Mouse (Mus musculus) urinary bladder, postnatal 4 days (tissue): Measurements from ENCODE around the gene Dusp27.
"Not testable (repeated sequence)": the region's sequence is repeated elsewhere in the genome, so short reads cannot be mapped to it uniquely, and the experiment has no call there.

Source experiments
- DNase-seq, 2 experiments: peaks; one replicate each; pipeline ENCODE4 v3.0.0; 2021 to 2022; ENCODE audit warnings: low spot score in 2 of 2

Dusp27 gene

GRCm38 (mm10) chr1:166142369-166142768, 14.6 kb upstream of the Dusp27 start:
- DNase-seq: no peak

DNA sequence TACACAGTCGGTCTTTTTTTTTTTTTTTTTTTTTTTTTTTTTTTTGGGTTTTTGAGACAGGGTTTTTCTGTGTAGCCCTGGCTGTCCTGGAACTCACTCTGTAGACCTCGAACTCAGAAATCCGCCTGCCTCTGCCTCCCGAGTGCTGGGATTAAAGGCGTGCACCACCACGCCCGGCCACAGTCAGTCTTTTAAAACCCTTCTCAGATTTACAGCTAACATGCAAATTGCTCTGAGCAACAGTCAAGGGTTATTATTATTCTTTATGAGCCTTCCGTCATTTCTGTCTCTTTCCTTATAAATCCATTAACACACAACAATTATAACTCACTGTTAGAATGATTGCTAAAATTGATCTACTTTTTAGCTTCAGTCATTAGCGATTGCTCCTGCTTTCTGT, 14.1 kb upstream of the Dusp27 start:
- not testable (repeated sequence) for DNase-seq

- no peak for DNase-seq
These were observed 12.0 kb upstream of the Dusp27 start for GRCm38 (mm10) chr1:166139620-166140184.

GRCm38 (mm10) chr1:166139113-166139512, 11.4 kb upstream of the Dusp27 start:
- no peak for DNase-seq

DNA sequence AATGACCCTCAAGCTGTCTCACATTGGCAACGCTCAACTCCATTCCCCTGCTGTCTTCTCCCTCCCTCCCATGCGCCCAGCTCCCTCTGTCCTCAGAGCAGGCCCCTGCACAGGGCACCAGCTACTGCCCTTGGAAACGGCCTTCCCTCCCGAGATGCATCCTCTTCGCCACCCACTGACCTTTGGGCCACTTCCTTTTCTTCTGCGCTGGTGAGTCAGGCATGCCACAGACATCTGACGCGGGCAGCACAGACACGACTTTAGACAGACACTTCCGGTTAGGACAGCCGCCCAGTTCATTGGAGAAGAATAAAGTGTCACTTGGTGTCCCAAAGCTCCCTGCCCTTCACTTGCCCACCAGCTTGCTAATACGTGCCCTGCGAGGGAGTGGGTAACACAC, 10.4 kb upstream of the Dusp27 start:
- DNase-seq: no peak

GRCm38 (mm10) chr1:166137244-166137938, 9.7 kb upstream of the Dusp27 start:
- DNase-seq: no peak

- DNase-seq: no peak
These were observed 7.5 kb upstream of the Dusp27 start for GRCm38 (mm10) chr1:166135091-166135740.

DNA sequence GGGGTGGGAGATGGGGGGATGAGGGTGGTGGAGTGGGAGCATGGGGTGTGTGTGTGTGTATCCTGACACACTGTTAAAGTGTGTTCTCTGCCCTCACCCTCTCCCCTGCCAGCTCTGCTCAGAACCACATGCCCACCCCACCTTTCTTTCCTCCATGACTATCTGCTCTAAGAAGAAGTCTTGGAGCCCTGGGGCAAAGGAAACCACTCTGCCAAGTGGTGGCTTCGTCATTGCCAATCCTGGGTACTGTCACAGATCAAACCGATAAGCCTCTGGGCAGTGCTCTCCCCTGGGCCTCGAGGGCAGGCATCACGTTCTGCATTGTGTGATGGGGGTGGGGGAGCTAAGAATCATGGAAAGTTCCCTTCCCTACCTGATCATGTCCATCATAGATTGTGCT, 4.6 kb upstream of the Dusp27 start:
- DNase-seq: no peak

DNA sequence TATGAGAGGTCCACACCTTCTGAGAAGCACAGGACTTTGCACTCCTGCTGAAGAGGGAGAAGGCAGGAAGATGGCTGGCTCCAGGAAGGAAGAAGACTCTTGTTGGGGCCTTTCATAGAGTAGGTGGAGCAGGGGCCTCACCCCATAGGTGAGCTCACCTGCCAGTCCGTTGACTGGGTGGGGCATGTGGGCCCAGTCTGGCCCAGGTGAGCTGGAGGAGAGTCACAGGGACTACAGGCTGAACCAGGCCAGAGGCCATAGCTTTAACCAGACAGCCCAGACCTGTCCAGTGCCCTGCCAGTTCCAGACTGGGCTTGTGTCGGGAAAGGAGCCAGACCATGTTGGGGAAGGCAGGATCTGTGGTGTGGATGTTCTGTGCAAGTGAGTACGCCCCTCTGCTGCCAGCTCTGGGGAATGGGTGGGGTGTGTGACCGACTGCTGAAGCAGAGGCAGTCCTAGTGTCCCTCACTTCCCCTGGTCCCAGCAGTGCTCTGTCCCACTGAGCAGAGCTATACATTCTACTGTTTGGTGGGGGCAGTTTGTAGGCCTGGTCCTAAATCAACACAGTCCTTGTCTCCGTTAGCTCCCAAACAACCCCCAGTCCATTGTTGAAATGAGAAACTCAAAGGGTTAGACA, 2.6 kb upstream of the Dusp27 start, which contains the start of gene Gpa33:
Gene Gpa33 (plus strand): TSS at position 15 of the 637 bp plus-strand sequence.
- no peak for DNase-seq

DNA sequence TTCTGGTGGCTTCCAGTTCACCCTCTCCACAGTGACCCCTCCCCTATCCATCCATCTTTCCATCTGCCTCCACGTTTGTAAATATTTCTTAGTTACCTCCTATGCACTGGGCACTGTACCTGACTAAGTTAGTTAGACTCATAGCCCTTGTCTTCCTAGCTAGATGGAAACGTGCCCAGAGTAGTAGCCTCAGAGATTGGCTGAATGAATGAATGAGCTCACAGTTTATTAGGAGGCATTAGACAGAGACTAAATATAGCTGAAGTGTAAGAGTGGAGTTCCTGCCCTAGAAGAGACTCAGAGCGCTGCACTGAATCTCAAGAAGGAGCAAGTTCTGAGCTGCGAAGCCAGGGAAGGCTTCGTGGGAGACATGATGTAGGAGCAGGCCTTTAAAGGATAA, 829 bp upstream of the Dusp27 start:
- no peak for DNase-seq

DNA sequence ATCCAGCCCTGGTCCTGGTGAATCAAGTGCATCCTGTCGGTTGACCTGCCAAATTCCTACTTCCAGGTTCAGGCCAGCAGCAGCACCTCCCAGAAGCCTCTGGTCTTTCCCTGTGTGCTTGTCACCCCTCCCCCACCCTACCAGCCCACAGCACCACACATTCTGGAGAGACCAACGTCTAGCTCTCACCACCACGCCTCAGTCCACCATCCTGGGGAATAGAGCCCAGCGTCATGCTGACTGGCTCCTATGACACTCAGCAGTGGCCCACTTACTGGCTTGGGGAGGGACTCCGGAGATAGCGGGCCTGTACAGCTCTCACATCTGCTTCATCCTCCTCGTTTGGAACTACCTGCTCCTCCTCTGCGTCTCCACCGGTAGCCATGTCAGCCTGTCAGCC, 927 bp downstream of the Dusp27 start:
- DNase-seq: no peak

GRCm38 (mm10) chr1:166126290-166126689, 1.4 kb downstream of the Dusp27 start:
- no peak for DNase-seq

GRCm38 (mm10) chr1:166124932-166125593, 2.7 kb downstream of the Dusp27 start:
- no peak for DNase-seq

DNA sequence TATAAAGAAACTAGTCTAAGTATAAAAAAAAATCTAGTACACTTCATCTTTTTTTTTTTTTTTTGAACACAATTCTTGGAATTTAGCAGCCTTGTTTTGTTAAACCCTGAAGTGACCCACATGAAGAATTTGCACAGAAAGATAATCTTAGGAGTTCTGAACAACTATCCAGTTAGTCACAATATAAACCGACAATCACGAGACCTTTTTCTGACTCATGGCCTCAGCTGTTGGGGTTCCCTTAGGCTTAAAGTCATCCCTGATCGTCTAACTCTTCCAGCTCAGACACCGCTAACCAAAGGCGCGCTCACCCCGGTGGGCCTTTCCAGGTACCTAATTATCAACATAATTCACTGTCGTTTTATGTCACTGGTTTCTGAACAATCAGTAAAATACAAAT, 4.0 kb downstream of the Dusp27 start:
- DNase-seq: no peak

GRCm38 (mm10) chr1:166123045-166123444, 4.7 kb downstream of the Dusp27 start:
- no peak for DNase-seq

GRCm38 (mm10) chr1:166122114-166122513, 5.6 kb downstream of the Dusp27 start:
- no peak for DNase-seq

GRCm38 (mm10) chr1:166117866-166118639, 9.7 kb downstream of the Dusp27 start:
- no peak for DNase-seq

DNA sequence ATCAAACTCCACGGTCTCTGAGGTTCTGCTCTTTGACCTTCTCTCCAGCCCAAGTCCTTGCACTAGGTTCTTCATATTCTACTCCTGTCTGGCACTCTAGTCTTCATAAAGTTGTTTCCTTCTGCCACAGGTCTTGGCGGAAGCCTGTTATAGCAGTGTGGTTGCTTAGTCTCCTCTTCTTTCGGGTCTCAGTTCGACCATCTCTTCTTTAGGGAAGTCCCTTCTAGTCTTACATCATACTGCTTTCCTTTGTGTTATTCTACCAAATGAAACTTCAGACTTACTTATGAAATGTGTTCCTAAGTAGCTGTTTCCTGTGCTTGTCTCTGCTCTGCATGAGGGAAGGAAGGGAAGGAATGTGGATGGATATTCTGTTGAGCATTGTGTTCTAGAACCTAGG, 12.0 kb downstream of the Dusp27 start:
- DNase-seq: no peak

DNA sequence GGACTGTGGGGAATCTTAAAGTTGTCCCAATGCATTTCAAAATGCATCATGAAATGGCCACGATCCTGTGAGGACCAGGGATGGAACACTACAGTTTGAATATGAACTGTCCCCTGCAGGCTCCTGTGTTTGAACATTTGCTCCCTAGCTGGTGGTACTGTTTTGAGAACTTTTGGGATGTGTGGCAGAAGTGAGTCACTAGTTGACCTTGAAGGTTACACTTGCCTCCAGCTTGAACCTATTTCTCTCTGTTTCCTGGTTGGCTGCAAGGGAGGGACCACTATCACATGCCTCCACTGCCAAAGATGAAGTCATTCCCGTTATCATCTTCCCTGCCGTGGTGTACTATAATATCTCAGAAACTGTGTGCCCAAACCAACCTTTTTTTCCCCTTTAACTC, 12.7 kb downstream of the Dusp27 start:
- no peak for DNase-seq

GRCm38 (mm10) chr1:166105464-166105863, 22.3 kb downstream of the Dusp27 start:
- DNase-seq: no peak

DNA sequence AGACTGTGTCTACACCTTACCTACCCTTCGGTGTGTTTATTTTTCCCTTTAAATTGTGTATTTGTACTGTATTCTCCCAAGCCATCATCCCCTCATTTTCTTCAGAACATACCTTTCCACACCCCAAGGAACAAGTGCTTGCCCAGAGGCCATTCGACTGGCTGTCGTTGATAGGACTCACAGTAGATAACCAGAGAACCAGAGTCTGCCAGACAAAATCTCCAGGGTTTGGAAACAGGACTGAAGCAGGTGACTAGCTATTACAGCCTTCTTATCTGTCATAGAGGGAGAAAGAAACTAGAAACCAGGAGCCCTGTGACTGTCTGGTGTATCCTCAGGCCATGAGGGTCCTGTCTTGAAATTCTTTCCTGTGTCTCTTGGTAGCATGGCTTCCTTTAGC, 22.9 kb downstream of the Dusp27 start:
- no peak for DNase-seq
